10 mouse cellular contexts compared by ENCODE assay signal in genomic region chr5:127234715-127235114, GRCm38 (mm10). TPM values are rescaled to one million over a fixed set of nuclear protein-coding genes. Genes with fewer than 3 reads are reported as not detected.
DNase-seq lines count a peak whose midpoint lies in the region; ATAC-seq lines count a peak whose summit lies in the region.
"Had no signal": no experiment of that assay in that cellular context is flagged by ENCODE, and none has a peak within 500 bp of the region (broad histone marks: within the 10 kb centered on the region; RNA-seq: fewer than 3 reads in every experiment).

No protein-coding gene starts in this region.

- peak overlapping the region; percentile 5; the same call in 1 of the 2 replicates for H3K4me2 ChIP-seq in hindbrain, embryonic 15.5 days
- peak overlapping the region; percentile 40 for H3K4me2 ChIP-seq in neural tube, embryonic 13.5 days
- H3K4me2 ChIP-seq: liver, embryonic 13.5 days had no signal

- no peaks in the 10 kb centered on the region for H3K36me3 ChIP-seq in hindbrain, embryonic 15.5 days
- no peaks in the 10 kb centered on the region for H3K36me3 ChIP-seq in neural tube, embryonic 13.5 days
- H3K36me3 ChIP-seq: liver, embryonic 13.5 days had no signal

- no peak overlapping the region for H3K4me3 ChIP-seq in hindbrain, embryonic 15.5 days
- no peak overlapping the region for H3K4me3 ChIP-seq in neural tube, embryonic 13.5 days
- H3K4me3 ChIP-seq: erythroblast, embryonic 14.5 days; liver, embryonic 13.5 days had no signal

- 2% methylated on average over 7 of the region's 7 CpGs for WGBS in hindbrain, embryonic 15.5 days
- 2% methylated on average over 7 of the region's 7 CpGs for WGBS in neural tube, embryonic 13.5 days

- peaks cover 21% of the 10 kb centered on the region for H3K27me3 ChIP-seq in hindbrain, embryonic 15.5 days
- peaks cover 24% of the 10 kb centered on the region for H3K27me3 ChIP-seq in neural tube, embryonic 13.5 days

- H3K9ac ChIP-seq in hindbrain, embryonic 15.5 days: no peak overlapping the region
- 0 out of 2 replicates have a peak overlapping the region, but pooled peaks have one; percentile 4 for H3K9ac ChIP-seq in neural tube, embryonic 13.5 days
- H3K9ac ChIP-seq: liver, embryonic 13.5 days had no signal

- H3K9me3 ChIP-seq in hindbrain, embryonic 15.5 days: no peaks in the 10 kb centered on the region
- no peaks in the 10 kb centered on the region for H3K9me3 ChIP-seq in neural tube, embryonic 13.5 days
- H3K9me3 ChIP-seq: liver, embryonic 13.5 days had no signal

- ATAC-seq in hindbrain, embryonic 15.5 days (ENCODE audit: low FRiP score, low read depth): peak; percentile 72
- peak; percentile 83 for ATAC-seq in neural tube, embryonic 13.5 days (ENCODE audit: low read depth)

- peak; percentile 5 to 17 for DNase-seq in kidney, postnatal 4 days
- DNase-seq in kidney, adult 18-20 months: no peak
- peak; percentile 82 for DNase-seq in embryo, embryonic 9.5 days (ENCODE audit: extremely low spot score)
- no peak for DNase-seq in gastrocnemius, adult 8-10 months (ENCODE audit: low spot score in 2 of 2)
- no peak for DNase-seq in layer of hippocampus, adult 9-11 months
- DNase-seq in spleen, postnatal 10 days (ENCODE audit: low spot score in 2 of 2): no peak
- DNase-seq: liver, embryonic 13.5 days had no signal

- H3K4me1 ChIP-seq in hindbrain, embryonic 15.5 days (replicated peaks): peaks cover 18% of the 10 kb centered on the region
- peaks cover 16% of the 10 kb centered on the region for H3K4me1 ChIP-seq in neural tube, embryonic 13.5 days (replicated peaks)
- H3K4me1 ChIP-seq: liver, embryonic 13.5 days had no signal

- peak overlapping the region; percentile 31; the same call in 1 of the 2 replicates for H3K27ac ChIP-seq in hindbrain, embryonic 15.5 days (replicated peaks)
- 0 out of 2 replicates have a peak overlapping the region, but pooled peaks have one; percentile 2 for H3K27ac ChIP-seq in neural tube, embryonic 13.5 days (replicated peaks)
- H3K27ac ChIP-seq: liver, embryonic 13.5 days had no signal

RNA-seq across cellular contexts. Expression of gene Tmem132c, which starts 6.9 kb away (rescaled TPM):
- polyA plus RNA-seq in hindbrain, embryonic 15.5 days (2015; fragmentation: Nextera tagmentation; extraction: Ambion mirVana): 12.7 and 16.4 TPM in 2 replicates
- 13.5 and 13.7 TPM in 2 replicates for polyA plus RNA-seq in neural tube, embryonic 13.5 days (2015; fragmentation: Nextera tagmentation; extraction: Ambion mirVana)
- under 1 TPM in 3 of 4 experiments, not detected in 1; 0.10 to 0.22 (median 0.21) TPM for total RNA-seq in gastrocnemius, adult 8-10 months (2022)
- polyA plus RNA-seq: erythroblast, embryonic 14.5 days had no signal

Comparison
In these comparisons a context has a peak if more than half of its experiments do, and no peak if none do; other contexts are left out.
1. DNase-seq: peak in kidney, postnatal 4 days (2 of 2) and embryo, embryonic 9.5 days (single experiment); none in kidney, adult 18-20 months (single experiment), gastrocnemius, adult 8-10 months (0 of 2), layer of hippocampus, adult 9-11 months (single experiment) and spleen, postnatal 10 days (0 of 2).